Mouse (Mus musculus) testis, postnatal 10 days (tissue): ENCODE measurements around the gene Nod1.

ENCODE experiments used
- DNase-seq: peaks from one replicate; pipeline ENCODE4 v3.0.0; 2021; ENCODE audit warnings: low spot score

Nod1 gene

DNA sequence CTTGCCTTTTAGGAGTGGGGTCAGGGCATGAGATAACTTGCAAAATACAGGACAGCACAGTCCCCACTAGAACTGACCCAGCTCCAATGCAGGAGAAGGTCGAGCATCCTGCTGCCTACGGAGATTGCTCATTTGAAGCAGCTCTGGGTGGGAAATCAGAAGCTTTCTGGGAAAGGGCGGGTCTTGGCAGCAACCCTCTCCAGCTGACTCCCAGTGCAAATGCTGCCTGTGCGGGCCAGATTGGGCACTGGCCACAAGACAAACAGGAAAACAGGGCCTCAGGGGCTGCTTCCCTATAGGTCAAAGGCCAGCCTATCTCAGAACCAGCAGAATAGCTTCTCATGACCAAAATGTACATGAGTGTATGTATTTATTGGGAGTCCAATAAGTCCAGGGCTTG is 32.8 kb downstream of the Nod1 start:
- no peak for DNase-seq

- DNase-seq, result no peak
Observed at GRCm38 (mm10) chr6:54936496-54936895, 35.9 kb downstream of the Nod1 start.

DNA sequence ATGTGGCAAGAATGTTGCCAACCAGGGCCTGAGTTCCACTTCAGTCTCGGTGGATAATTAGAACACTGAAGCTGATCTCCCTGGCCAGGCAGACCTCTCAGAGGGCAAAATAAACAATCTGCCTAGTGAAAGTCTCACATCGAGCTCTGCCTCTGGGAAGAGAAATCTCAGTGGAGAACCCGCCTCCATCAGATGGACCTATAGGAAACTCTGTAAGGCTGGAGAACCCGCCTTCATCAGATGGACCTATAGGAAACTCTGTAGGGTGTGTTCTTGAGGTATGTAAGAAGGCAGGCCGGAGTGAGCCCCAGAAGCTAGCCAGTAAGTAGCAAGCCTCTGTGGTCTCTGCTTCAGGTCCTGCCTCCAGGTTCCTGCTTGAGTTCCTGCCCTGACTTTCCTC is 37.5 kb downstream of the Nod1 start:
- DNase-seq, result peak; percentile 30

DNA sequence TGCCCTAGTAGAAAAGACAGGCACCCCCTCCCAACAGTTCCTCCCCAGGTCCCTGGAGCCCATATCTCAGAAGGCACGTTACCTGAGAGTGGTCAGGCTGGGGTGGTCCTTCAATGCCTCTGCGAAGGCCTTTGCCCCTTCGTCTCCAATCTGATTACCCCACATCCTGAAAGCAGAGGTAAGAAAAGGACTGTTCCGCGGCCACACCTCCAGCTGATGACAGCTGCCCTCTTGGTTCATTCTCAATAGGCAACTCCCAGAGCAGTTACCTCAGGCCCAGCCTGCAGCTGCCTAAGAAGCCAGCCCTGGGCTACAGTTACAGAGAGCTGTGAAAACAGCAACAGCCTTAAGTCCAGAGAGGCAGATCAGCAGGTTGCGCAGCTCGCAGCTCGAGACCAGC is 38.1 kb downstream of the Nod1 start:
- peak; percentile 32 for DNase-seq

DNA sequence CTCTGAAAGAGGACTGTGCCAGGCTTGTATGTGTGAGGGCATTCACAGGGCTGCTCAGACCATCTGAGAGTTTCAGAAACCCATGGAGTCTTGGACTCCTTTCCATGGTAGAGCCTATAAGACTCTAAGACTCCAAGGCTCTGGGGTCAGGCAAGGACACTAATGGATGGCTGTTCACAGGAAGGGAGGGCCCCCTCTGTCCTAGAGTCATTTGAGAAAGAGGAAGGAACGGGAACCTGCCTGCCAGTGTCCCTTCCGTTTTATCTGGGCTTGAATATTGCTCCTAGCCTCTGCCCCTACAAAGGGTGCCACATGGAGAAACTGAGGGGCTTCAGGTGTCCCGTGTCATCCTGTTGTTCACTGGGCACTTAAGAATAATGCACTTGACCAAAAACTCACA is 38.5 kb downstream of the Nod1 start:
- no peak for DNase-seq

DNA sequence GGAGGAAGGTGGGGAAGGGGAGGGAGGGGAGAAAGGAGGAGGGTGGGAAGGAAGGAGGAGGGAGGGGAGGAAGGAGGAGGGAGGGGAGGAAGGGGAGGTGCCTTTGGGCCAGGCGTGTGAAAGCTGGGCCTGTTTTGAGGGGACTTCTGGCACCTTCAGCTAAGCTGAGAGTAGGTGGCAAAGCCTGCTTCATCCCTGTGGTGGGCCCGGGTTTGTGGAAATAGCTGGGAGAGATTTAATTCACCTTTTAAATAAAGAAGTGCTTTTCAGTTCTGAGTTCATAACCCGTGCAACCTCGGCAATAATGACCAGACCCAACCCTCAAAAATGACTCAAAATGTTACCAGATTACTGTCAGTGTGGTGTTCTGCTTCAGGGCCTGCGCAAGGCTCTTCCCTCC is 39.2 kb downstream of the Nod1 start:
- peak; percentile 23 for DNase-seq

DNA sequence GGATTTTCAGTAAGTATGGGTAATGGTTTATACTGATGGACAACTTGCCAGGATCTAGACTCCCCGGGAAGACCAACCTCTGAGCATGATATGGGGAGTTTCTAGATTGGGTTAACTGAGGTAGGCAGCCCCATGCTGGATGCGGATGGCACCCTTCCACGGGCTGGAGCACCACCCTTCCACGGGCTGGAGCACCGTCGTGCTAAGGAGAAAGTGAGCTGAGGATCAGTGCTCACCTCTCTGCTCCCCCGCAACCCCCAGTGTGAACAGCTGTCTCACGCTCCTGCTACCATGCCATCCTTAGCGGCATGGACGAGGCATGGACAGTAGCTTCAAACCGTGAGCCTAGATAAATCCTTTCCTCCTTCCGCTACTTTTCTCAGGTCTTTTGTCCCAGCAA is 39.9 kb downstream of the Nod1 start:
- peak; percentile 30 for DNase-seq

DNA sequence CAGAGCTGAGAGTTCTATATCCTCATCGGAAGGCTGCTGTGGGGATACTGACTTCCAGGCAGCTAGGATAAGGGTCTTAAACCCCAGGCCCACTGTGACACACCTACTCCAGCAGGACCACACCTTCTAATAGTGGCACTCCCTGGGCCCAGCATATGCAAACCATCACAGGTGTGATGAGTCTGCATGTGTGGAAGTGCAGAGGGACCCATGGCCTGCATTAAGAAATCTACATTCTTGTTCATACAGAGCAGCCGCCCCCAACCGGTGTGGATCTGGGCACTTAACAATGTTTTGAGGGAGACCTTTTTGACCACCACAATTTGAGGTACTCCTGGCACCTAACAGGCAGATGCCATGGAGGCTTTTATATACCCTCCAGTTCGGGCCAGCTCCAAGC is 40.8 kb downstream of the Nod1 start:
- peak; percentile 25 for DNase-seq

DNA sequence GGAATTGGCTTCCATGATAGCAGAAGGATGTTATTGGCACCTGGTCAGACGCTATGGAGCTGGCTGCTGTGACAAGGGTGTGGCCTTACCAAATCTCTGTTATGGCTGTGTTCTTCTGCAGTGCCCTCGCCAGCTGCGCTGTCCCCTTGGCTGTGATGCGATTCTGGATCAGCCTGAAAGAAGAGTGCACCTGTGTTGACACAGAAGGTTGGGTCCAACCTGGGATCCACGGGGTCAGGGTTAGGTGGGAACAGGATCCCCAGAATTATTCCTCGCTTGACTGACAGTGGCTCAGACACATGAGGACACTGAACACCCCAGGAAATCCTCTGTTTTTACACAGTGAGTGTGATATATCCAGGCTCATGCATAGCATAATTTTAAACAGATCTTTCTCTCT is 44.5 kb downstream of the Nod1 start:
- peak; percentile 27 for DNase-seq

- peak; percentile 7 for DNase-seq
Observed at GRCm38 (mm10) chr6:54926899-54927298, 45.5 kb downstream of the Nod1 start.

DNA sequence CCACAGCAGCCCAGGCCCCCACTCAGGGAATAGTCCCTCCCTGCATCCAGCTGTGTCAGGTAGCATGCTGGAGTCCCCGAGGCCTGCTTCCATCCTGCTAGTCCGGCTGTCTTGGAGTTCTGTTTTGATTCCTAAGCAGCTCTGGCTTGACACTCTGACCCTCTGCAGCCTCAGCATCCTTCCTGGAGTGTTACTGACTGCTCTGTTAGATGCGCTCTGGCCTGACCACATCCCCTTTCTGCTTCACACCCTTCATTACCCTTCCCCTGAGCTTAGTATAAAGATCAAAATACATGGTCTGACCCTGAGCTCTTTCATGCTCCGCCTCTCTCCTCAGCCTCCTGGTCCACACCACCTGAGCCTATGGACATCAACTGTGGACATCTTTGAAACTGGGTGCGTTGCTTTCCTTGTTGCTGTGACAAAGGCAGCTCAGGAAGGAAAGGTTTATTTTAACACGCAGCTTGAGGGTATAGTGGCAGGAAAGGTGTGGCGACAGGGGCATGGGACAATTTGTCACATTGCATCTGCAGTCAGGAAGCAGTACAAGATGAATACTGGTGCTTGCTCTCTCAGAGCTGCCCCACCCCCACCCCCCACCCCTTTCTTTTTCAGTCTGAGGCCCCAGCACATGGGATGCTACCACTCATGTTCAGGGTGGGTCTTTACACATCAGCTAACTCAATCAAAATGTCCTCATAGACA is 46.5 kb downstream of the Nod1 start:
- peak; percentile 29 for DNase-seq

GRCm38 (mm10) chr6:54924538-54924937 is 47.9 kb downstream of the Nod1 start:
- DNase-seq, result no peak

GRCm38 (mm10) chr6:54918521-54918920 is 53.9 kb downstream of the Nod1 start:
- DNase-seq, result no peak

DNA sequence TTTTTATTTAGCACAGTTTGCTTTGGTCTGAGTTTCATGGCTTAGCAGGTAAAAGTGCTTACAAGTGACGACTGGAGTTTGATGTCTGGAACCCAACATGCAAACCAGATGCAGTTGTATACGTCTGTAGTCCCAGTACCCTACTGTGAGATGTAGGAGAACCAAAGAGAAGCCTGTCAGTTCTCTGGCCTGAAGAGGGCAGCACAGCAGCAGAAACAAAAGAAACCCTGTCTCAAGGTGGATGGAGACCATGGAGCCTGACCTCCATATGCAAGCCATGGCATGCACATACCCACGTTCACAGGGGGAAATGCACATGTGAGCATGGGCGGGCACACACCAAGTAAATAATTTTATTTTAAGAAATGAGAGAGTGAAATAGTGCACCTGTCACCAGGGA is 54.9 kb downstream of the Nod1 start:
- peak; percentile 68 for DNase-seq

- no peak for DNase-seq
Observed at GRCm38 (mm10) chr6:54916941-54917340, 55.5 kb downstream of the Nod1 start.

DNA sequence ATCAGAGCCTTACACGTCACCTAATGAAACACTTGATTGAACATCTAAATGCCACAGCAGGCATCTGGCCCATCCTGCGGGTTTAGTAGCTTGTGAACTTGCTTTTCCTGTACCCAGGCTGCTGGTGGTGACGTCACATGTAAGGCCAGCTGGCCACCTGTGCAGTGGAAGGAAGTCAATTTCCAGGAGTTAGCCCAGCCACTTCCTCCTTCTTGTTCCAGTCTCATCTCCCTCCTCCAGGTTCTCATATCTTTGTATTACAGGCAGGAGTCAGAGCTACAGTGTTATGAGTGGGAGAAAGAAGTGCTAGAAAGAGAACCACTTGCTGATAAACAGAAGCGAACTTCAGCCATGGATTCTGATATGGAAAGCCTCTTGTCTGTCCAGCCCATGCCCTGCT is 56.2 kb downstream of the Nod1 start:
- no peak for DNase-seq

DNA sequence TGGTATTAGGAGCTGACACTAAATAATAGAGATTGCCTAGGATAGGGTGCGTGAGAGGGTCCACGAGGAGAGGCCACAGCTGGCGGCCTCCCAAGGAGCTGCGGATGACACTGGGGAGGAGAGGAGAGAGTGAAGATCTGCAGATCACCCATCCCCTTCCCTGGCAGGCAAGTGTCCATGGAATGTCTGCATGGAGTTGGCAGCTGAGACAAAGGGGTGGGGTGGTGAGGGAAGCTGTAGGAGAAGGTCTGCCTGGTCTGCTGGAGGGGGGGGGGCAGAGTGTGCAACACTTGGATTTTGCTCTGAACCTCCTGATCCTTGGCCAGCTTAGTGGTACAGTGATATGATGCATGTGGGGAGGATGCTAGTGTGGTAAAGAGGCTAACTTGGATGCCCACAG is 57.4 kb downstream of the Nod1 start:
- no peak for DNase-seq

- no peak for DNase-seq
Observed at GRCm38 (mm10) chr6:54906053-54907040, 66.1 kb downstream of the Nod1 start.

- no peak for DNase-seq
Observed at GRCm38 (mm10) chr6:54902547-54902946, 69.9 kb downstream of the Nod1 start.

- DNase-seq, result no peak
Observed at GRCm38 (mm10) chr6:54900256-54900655, 72.2 kb downstream of the Nod1 start.

GRCm38 (mm10) chr6:54891384-54891783 is 81.0 kb downstream of the Nod1 start:
- no peak for DNase-seq

GRCm38 (mm10) chr6:54890221-54890620 is 82.2 kb downstream of the Nod1 start:
- no peak for DNase-seq

- no peak for DNase-seq
Observed at GRCm38 (mm10) chr6:54886195-54886594, 86.2 kb downstream of the Nod1 start.
